Mouse (Mus musculus) stomach, postnatal 0 days (tissue): Measurements from ENCODE around the gene Pdx1.

Experiments used
- CTCF ChIP-seq: IDR thresholded peaks from 2 replicates; pipeline ENCODE4 v1.5.1; 2016; ENCODE audit warnings: antibody characterized with exemption, low read depth, mild to moderate bottlenecking, moderate library complexity
- EP300 ChIP-seq: optimal IDR thresholded peaks from 2 replicates; pipeline ENCODE3; 2016; ENCODE audit warnings: antibody characterized with exemption

GRCm38 (mm10) chr5:147319653-147320052 is 49.9 kb downstream of the Pdx1 start:
- TF ChIP-seq CTCF (peak; percentile 94), EP300 (no peak)
